Mouse (Mus musculus): Measurements from ENCODE around the gene Epha5. TPM values are rescaled to one million over a fixed set of nuclear protein-coding genes. Genes with fewer than 3 reads are reported as not detected.

Epha5 gene
- polyA plus RNA-seq, 1 experiment from 2014 or later = 0.87 TPM

DNA sequence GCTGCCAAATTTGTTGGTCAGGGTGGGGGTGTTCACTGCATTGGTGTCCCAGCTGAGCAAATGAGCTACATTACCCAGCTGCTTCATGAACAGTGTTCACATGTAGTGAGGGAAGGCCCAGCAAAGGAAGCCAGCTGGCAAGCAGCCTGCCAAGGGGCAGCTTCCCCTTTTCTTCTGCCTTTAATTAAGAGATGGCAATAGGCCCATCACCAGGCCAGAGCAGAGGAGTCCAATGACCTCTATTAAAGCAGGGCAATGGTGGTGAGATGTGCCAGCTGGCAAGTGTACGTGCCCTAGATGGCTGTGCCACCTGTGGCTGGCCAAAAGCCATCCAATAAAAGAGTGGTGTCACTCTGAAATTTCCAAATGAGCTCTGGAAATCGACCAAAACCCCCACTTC lies 264.1 kb downstream of the Epha5 start:
- Histone ChIP-seq H3K4me2 (replicated peaks; ENCODE audit: low read depth) (no peak overlapping the region), H3K4me1 (replicated peaks; ENCODE audit: control insufficient read depth, insufficient read depth, low read length) (no peaks in the 10 kb centered on the region), H3K36me3 (ENCODE audit: control insufficient read depth, insufficient read depth) (no peaks in the 10 kb centered on the region), H3K4me3 (ENCODE audit: low read depth, low read length) (no peak overlapping the region), H3K27me3 (replicated peaks; ENCODE audit: control insufficient read depth, insufficient read depth, low read length) (no peaks in the 10 kb centered on the region), H3K9ac (ENCODE audit: low read depth, low read length) (no peak overlapping the region), H3K27ac (ENCODE audit: low read depth, low read length) (no peak overlapping the region), H3K9me3 (ENCODE audit: control insufficient read depth) (no peaks in the 10 kb centered on the region)
- WGBS = 44% methylated on average over 2 of the region's 2 CpGs
- ATAC-seq = no peak
- no peak for TF ChIP-seq CTCF (IDR thresholded peaks at IDR 0.05; ENCODE audit: low read depth)

GRCm38 (mm10) chr5:84142138-84142537 lies 275.0 kb downstream of the Epha5 start:
- Histone ChIP-seq H3K36me3 (ENCODE audit: control insufficient read depth, insufficient read depth) (no peaks in the 10 kb centered on the region), H3K27me3 (replicated peaks; ENCODE audit: control insufficient read depth, insufficient read depth, low read length) (no peaks in the 10 kb centered on the region), H3K27ac (ENCODE audit: low read depth, low read length) (no peak overlapping the region), H3K4me3 (ENCODE audit: low read depth, low read length) (no peak overlapping the region), H3K9me3 (ENCODE audit: control insufficient read depth) (no peaks in the 10 kb centered on the region), H3K4me1 (replicated peaks; ENCODE audit: control insufficient read depth, insufficient read depth, low read length) (no peaks in the 10 kb centered on the region), H3K4me2 (replicated peaks; ENCODE audit: low read depth) (no peak overlapping the region), H3K9ac (ENCODE audit: low read depth, low read length) (no peak overlapping the region)
- WGBS = 15% methylated on average over 4 of the region's 4 CpGs
- ATAC-seq = no peak
- TF ChIP-seq CTCF (IDR thresholded peaks at IDR 0.05; ENCODE audit: low read depth) = no peak

DNA sequence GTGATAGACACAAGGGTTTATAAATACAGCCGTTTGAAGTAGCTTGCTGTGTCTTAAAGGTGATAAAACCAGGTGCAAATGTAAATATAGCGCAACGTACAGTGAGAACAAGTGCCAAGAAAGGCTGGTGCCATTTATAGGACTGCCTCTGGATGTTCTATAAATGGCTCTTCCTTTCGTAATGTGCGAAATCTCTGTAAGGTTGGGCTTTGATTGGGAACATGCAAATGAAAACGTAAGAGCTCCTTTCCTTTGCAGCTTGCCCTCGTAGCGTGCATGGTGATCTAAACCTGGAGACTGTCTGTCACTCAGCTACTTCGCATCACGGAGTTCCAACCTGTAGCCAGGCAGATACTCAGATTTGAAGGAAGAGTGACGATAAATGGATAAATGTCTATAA lies 321.2 kb downstream of the Epha5 start:
- WGBS = 81% methylated on average over 11 of the region's 11 CpGs

DNA sequence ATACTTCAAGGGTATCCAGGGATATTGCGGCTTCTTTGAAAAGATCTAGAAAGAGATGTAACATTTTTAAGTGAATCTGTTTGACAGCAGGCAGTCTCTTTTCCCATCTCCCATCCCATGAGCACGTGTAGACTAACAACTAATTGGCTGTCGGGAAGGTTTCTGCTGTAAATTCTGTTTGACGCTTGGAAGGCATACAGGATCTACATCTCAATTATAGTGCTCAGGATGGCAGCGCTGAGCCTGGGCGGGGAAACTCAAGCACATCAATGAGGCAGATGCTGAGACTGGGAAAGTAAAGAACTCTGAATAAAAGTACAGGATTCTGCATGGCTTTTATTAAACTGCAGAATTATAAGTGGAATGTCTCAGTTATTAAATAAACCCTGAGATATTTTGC lies 335.9 kb downstream of the Epha5 start:
- Histone ChIP-seq H3K4me1 (replicated peaks; ENCODE audit: control insufficient read depth, insufficient read depth, low read length) (no peaks in the 10 kb centered on the region), H3K27ac (ENCODE audit: low read depth, low read length) (no peak overlapping the region), H3K4me2 (replicated peaks; ENCODE audit: low read depth) (no peak overlapping the region), H3K9me3 (ENCODE audit: control insufficient read depth) (no peaks in the 10 kb centered on the region), H3K27me3 (replicated peaks; ENCODE audit: control insufficient read depth, insufficient read depth, low read length) (no peaks in the 10 kb centered on the region), H3K9ac (ENCODE audit: low read depth, low read length) (no peak overlapping the region), H3K4me3 (ENCODE audit: low read depth, low read length) (no peak overlapping the region), H3K36me3 (ENCODE audit: control insufficient read depth, insufficient read depth) (no peaks in the 10 kb centered on the region)
- no peak for ATAC-seq
- no peak for TF ChIP-seq CTCF (IDR thresholded peaks at IDR 0.05; ENCODE audit: low read depth)
- 73% methylated on average over 6 of the region's 6 CpGs for WGBS

More for the DNA sequence above, 321.2 kb downstream of the Epha5 start:
- Histone ChIP-seq H3K9me3 (ENCODE audit: control insufficient read depth) (no peaks in the 10 kb centered on the region), H3K27me3 (replicated peaks; ENCODE audit: control insufficient read depth, insufficient read depth, low read length) (no peaks in the 10 kb centered on the region), H3K4me3 (ENCODE audit: low read depth, low read length) (no peak overlapping the region), H3K27ac (ENCODE audit: low read depth, low read length) (no peak overlapping the region), H3K9ac (ENCODE audit: low read depth, low read length) (no peak overlapping the region), H3K4me1 (replicated peaks; ENCODE audit: control insufficient read depth, insufficient read depth, low read length) (no peaks in the 10 kb centered on the region), H3K36me3 (ENCODE audit: control insufficient read depth, insufficient read depth) (no peaks in the 10 kb centered on the region), H3K4me2 (replicated peaks; ENCODE audit: low read depth) (no peak overlapping the region)
- no peak for TF ChIP-seq CTCF (IDR thresholded peaks at IDR 0.05; ENCODE audit: low read depth)
- no peak for ATAC-seq

DNA sequence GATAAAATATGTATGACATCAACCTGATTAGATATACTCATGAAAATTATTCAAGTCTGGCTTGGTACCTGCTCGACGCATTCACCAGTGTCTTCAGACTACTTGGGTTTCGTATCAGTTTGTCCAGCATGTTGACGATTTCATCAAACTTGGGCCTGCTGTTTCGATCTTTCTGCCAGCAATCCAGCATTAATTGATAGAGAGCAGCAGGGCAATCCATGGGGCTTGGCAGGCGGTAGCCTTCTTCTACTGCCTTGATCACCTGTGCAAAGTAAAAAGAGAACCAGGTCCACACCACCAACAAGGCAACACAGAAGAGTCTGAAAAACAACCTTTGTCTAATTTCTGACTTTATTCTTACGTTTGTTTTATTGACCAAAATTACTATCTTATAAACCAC lies 346.2 kb downstream of the Epha5 start:
- ATAC-seq = no peak
- Histone ChIP-seq H3K27me3 (replicated peaks; ENCODE audit: control insufficient read depth, insufficient read depth, low read length) (no peaks in the 10 kb centered on the region), H3K36me3 (ENCODE audit: control insufficient read depth, insufficient read depth) (no peaks in the 10 kb centered on the region), H3K9me3 (ENCODE audit: control insufficient read depth) (no peaks in the 10 kb centered on the region), H3K4me2 (replicated peaks; ENCODE audit: low read depth) (no peak overlapping the region), H3K4me3 (ENCODE audit: low read depth, low read length) (no peak overlapping the region), H3K27ac (ENCODE audit: low read depth, low read length) (no peak overlapping the region), H3K4me1 (replicated peaks; ENCODE audit: control insufficient read depth, insufficient read depth, low read length) (no peaks in the 10 kb centered on the region), H3K9ac (ENCODE audit: low read depth, low read length) (no peak overlapping the region)
- TF ChIP-seq CTCF (IDR thresholded peaks at IDR 0.05; ENCODE audit: low read depth) = no peak
- WGBS = 89% methylated on average over 7 of the region's 7 CpGs

- Histone ChIP-seq H3K36me3 (ENCODE audit: control insufficient read depth, insufficient read depth) (no peaks in the 10 kb centered on the region), H3K4me3 (ENCODE audit: low read depth, low read length) (no peak overlapping the region), H3K4me2 (replicated peaks; ENCODE audit: low read depth) (no peak overlapping the region), H3K27ac (ENCODE audit: low read depth, low read length) (no peak overlapping the region), H3K9me3 (ENCODE audit: control insufficient read depth) (no peaks in the 10 kb centered on the region), H3K9ac (ENCODE audit: low read depth, low read length) (no peak overlapping the region), H3K4me1 (replicated peaks; ENCODE audit: control insufficient read depth, insufficient read depth, low read length) (no peaks in the 10 kb centered on the region), H3K27me3 (replicated peaks; ENCODE audit: control insufficient read depth, insufficient read depth, low read length) (no peaks in the 10 kb centered on the region)
- WGBS = 79% methylated on average over 2 of the region's 2 CpGs
- no peak for TF ChIP-seq CTCF (IDR thresholded peaks at IDR 0.05; ENCODE audit: low read depth)
- no peak for ATAC-seq
Measured at GRCm38 (mm10) chr5:84053880-84054279, 363.3 kb downstream of the Epha5 start.
